Mouse (Mus musculus) stomach, postnatal 0 days (tissue): ENCODE results near the gene Lrig2.

Experiments
- CTCF ChIP-seq: IDR thresholded peaks from 2 replicates; pipeline ENCODE4 v1.5.1; 2016; ENCODE audit warnings: antibody characterized with exemption, low read depth, mild to moderate bottlenecking, moderate library complexity
- EP300 ChIP-seq: optimal IDR thresholded peaks from 2 replicates; pipeline ENCODE3; 2016; ENCODE audit warnings: antibody characterized with exemption

- no peak for TF ChIP-seq CTCF
- TF ChIP-seq EP300 = no peak
Measured at GRCm38 (mm10) chr3:104431848-104432159, 79.9 kb downstream of the Lrig2 start.
